Mouse (Mus musculus): ENCODE measurements around the gene Myl7.

The Myl7 gene

DNA sequence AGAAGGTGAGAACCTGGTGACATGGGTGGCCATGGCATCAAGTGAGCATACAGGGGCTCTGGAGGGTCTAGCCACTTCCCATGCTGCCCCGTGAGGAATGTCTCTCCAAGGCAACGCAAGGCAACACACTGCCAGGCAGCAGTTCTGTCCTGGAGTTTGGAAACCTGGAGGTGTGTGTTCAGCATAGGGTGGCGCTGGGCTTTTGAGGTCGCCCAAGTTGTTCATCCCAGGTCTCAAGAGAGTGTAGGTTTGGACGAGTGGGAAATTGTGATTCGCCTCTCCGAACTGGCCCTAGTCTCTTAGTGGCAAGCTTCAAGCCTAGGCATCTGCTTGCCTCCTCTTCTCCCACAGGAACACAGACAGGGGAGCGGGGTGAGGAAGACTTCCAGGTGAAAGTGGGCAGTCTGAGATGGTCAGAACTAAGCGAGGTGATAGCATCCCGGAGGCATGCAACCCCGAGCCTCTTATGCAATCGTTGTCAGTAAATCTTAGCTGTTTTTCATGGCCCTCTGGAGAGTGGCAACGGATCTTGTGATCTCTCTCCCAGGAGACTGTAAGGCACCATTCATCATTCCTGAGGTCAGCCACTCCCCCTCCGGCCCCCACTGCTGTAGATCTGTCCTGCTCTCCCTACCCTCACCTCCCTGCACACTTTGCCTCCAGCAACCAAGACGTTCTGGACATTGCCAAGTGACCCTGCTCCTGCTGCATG, 36.0 kb downstream of the Myl7 start:
- DNase-seq (ENCODE audit: low spot score): no peak

GRCm38 (mm10) chr11:5861678-5862393, 36.7 kb downstream of the Myl7 start, which contains the start of gene Aebp1:
Aebp1 (plus strand) TSS chr11:5861947.
- no peak for DNase-seq (ENCODE audit: low spot score)

GRCm38 (mm10) chr11:5860639-5861038, 37.9 kb downstream of the Myl7 start:
- DNase-seq (ENCODE audit: low spot score): no peak

- no peak for DNase-seq (ENCODE audit: low spot score)
These were observed 38.6 kb downstream of the Myl7 start for GRCm38 (mm10) chr11:5859883-5860550.

- no peak for DNase-seq (ENCODE audit: low spot score)
These were observed 39.9 kb downstream of the Myl7 start for GRCm38 (mm10) chr11:5858723-5859122.

GRCm38 (mm10) chr11:5856479-5857130, 42.0 kb downstream of the Myl7 start:
- no peak for DNase-seq (ENCODE audit: low spot score)

DNA sequence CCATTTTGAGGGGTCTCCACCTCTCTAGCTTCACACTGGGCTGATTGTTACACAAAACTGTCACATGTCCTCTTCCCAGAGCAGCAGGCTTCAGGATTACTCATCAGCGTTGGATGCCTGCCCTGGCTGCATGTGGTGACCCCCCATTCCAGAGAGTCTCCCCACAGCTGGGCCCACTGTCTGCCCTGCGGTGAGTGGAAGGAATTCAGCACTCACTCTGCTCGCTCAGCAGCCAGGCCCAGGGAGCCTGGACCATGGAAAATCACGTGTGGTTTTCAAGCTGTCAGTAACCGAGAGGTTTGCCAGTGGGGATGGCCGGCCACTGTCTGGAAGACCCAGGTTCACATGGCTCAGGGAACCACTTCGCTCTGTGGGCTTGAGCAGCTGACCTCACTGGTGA, 42.7 kb downstream of the Myl7 start:
- DNase-seq (ENCODE audit: low spot score): peak; percentile 29

DNA sequence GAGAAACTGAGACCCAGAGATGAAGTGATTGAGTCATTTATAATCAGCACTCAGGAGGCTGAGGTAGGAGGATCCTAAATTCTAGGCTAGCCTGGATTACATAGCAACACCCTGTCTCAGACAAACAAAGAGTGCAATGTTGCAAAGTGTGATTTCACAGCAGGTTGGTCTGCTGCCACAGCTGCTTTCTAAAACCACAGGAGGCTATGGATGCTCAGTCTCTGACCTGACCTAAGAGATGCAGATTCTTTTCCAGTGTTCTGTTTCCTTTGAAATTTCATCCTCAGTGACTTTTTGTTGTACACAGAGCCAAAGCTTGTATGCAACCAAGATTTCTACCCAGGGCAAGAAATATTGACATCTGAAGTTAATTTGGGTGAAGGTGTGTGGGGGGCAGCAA, 43.1 kb downstream of the Myl7 start:
- DNase-seq (ENCODE audit: low spot score): no peak

DNA sequence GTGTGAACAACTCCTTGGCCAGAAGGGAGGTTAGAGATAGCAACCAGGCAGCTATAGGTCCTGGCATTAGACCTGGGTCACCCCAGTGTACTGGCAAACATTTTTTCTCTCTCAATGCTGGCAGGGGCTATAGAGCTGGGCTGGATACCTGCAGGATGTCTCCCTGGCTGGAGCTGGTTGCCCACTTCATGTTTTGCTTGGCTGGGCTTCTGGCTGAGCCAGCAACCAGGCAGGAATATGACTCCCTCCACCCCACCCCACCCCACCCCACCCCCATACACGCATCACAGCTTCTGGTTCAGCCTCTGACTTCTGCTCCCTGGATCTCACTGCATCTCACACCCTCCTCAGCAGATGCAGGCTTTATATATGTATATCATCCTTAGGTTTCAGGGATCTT, 46.3 kb downstream of the Myl7 start:
- no peak for DNase-seq (ENCODE audit: low spot score)

GRCm38 (mm10) chr11:5851021-5851736, 47.4 kb downstream of the Myl7 start:
- no peak for DNase-seq (ENCODE audit: low spot score)

- DNase-seq (ENCODE audit: low spot score): no peak
These were observed 48.1 kb downstream of the Myl7 start for GRCm38 (mm10) chr11:5850452-5850851.

GRCm38 (mm10) chr11:5849316-5849715, 49.3 kb downstream of the Myl7 start:
- no peak for DNase-seq (ENCODE audit: low spot score)

- DNase-seq (ENCODE audit: low spot score): peak; percentile 61
These were observed 49.8 kb downstream of the Myl7 start for GRCm38 (mm10) chr11:5848741-5849140.

DNA sequence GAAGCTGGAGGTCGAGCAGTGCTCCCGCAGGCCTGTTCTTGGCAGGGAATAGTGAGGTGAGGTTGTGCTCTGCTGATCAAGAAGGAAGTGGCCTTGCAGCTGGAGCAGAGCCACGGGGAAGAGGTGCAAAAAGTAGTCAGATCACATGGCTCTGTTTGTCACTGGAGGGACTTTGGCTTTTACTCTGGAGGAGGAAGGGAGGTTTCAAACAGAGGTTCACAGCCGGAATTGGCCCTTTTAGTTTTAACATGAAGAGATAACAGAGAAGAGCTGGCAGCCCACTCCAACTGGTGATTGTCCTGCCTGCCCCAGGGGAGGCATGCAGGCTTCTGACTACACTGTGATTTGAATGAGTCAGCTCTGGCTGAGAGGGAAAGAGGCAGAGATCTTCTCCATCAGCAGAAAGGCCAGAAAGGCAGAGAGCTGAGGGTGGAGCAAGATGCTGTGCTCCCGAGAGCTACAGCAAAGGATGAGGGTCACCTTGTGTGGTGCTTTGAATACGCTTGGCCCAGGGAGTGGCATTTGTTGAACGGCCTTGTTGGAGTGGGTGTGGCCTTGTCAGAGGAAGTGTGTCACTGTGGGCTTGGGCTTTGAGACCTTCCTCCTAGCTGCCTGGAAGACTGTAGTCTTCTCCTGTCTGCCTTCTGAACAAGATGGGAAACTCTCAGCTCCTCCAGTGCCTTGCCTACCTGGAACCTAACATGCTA, 51.8 kb downstream of the Myl7 start:
- DNase-seq (ENCODE audit: low spot score): no peak
